Mouse (Mus musculus): Measurements from ENCODE around the gene Rtel1.

Gene Rtel1

DNA sequence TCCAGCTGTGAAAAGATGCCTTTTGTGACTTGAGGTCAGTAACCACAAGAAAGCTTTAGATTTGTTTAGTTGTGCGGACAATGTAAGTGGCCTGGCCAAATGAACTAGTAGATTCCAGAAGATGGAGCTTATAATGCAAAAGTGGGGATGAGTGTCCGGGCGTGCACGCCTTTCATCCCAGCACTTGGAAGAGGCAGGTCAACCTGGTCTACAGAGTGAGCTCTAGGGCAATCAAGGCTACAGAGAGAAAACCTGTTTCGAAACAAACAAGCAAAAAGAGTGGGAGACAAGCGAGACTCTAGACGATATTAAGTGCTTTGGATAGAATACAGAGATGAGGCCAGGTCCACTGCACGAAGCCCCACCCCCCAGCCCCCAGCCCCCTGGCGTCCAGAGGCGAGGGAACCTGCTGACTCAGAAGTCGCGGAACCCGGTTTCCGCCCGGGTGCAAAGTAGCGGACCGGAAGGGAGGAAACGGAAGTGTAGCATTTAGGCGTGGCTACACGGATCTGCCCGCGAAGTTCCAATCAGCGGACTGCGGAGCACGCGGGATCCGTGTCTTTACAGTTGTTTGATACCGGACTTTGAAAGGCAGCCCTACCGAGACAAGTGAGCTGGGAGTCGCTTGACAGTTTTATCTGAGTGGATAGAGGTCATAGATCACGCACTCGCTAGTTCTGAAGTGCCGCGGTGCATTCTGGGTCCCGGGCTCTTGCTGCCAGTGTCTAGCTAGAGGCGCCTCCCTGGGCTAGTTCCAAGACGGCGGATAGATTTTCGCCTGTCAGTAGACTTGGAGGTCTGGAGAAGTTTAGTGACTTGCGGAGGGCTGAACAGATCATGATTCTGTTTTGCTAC is at the start of gene Rtel1:
Gene Rtel1 (plus strand): TSS at position 492 of the 855 bp plus-strand sequence.
- DNase-seq (ENCODE audit: low read depth, low spot score): peak; percentile 90

DNA sequence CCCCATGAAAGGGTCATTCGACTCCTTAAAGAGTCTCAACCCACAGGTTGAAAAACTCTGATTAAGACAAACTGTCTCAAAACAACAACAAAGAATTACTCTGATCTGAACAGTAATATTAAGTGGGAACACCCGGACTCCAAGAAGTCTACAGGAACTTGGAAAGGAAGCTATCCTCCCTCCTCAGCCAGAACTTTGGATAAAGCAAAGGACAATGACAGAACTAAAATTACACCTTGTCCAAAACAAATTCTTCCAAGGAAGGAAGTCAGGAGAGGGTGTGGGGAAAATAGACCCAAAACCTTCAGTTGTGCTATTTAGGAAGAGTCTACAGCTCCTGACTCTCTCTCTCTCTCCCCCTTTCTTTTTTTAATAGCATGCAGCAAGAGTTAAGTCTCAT is 47.4 kb upstream of the Rtel1 start:
- DNase-seq (ENCODE audit: low read depth, low spot score): no peak

DNA sequence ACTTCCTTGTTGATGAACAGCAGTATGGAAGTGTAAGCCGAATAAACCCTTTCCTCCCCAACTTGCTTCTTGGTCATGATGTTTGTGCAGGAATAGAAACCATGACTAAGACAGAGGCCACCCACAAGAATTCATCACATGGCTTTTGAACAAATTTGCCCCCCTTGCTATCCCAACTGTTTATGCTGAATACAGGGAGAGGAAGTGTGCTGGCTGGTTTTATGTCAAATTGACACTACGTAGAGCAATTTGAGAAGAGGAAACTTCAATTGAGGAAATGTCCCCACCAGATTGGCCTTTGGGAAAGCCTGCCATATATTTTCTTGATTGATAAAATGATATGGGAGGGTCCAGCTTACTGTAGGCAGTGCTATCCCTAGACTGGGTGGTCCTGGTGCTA is 45.7 kb upstream of the Rtel1 start:
- no peak for DNase-seq (ENCODE audit: low read depth, low spot score)

DNA sequence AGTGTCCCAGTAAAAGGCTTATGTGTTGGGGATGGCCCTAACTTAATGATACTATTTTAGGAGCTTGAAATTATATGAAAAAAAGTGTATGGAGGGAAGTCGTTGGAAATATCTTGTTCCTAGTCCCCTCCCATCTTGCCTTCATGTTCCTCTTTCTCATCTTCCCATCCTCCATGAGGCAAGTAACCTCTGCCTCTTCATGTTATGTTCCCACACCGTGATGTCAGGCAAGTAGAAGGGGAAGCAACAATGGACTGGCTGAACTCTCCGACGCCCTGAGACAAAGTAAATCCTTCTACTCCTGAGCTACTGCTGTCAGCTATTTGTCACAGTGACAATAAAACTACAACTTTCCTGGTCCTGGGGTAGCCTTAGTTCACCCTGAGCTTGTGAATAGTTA is 44.9 kb upstream of the Rtel1 start:
- no peak for DNase-seq (ENCODE audit: low read depth, low spot score)

DNA sequence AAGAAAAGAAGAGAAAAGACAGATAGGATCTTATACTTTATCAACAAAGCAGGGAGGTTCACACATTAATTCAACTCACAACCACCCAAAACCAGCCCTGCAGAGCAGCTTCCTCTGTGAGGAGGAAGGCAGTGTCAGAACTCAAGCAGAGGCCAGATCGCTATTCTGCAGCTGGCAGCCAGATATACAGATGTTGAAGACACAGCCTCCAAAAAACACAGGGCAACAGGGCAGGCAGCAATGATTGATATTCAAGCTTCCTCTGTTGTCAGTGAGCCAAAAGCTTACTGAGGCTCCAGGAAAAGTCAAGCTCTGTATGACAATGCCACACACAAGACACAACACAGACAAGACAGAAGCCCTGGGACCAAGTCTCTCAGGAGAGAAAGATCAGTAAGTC is 42.8 kb upstream of the Rtel1 start:
- DNase-seq (ENCODE audit: low read depth, low spot score): no peak

DNA sequence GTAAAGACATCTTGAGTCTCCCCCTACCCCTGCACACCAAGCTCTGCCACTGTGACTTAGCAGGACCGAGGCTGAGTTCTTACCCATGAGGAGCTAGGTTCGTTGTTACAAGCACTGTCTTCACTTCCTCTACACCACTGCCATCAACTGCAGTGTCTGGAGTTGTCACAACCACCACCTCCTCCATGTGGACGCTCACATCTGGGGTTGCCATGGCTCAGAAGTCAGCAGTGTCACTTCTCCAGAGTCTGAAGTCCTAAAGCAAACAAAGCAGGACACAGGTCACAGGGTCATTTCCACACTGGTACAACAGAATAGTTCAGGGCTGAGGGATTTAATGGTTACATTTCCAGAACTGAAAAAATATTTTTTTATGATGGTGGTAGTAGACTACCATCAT is 41.7 kb upstream of the Rtel1 start:
- DNase-seq (ENCODE audit: low read depth, low spot score): no peak

DNA sequence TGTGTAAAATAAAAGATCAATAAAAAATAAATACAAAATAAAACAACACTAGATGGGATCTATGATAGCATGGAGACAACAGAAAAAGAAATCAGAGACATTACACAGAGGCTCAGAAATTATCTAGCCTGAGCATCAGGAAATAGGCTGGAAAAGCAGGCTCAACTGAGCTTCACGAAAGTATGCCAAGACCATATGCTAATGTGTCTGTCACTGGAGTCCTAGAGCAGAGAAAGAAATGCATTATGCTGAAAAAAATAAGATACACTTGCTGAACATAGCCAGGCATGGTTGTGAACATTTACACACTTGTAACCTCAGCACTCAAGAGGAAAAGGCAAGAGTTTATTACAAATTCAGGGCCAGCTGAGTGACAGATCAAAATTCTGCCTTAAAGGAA is 39.6 kb upstream of the Rtel1 start:
- DNase-seq (ENCODE audit: low read depth, low spot score): no peak

DNA sequence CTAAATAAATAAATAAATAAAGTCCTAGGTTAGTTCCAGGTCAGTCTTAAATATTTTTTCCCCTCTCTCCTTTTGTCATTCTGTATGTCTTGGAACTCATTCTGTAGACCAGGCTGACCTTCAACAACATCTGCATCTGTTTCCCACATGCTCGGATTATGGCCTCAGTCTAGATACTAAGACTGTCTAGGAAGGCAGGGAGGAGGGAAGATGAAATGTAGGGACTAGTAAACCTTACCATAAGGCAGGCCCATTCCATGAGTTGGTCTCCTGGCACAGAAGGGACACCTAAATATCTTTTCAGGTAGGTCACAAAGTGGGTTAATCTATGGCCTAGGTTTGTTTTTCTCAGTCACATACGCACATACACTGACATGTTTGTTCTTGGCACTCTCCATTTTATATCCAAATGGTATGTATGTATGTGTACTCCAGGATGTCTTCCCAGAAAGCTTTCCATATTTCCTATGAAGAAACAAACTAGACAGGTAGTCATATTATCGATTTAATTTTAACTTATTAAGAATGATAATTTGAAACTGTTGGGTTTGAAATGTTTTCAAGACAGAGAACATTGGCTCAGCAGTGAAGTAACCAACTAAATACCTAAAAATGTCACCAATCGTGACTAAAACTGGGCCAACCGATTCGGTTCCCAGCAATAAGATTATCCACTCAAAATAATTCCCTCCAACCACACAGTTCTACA is 32.8 kb upstream of the Rtel1 start:
- no peak for DNase-seq (ENCODE audit: low read depth, low spot score)

DNA sequence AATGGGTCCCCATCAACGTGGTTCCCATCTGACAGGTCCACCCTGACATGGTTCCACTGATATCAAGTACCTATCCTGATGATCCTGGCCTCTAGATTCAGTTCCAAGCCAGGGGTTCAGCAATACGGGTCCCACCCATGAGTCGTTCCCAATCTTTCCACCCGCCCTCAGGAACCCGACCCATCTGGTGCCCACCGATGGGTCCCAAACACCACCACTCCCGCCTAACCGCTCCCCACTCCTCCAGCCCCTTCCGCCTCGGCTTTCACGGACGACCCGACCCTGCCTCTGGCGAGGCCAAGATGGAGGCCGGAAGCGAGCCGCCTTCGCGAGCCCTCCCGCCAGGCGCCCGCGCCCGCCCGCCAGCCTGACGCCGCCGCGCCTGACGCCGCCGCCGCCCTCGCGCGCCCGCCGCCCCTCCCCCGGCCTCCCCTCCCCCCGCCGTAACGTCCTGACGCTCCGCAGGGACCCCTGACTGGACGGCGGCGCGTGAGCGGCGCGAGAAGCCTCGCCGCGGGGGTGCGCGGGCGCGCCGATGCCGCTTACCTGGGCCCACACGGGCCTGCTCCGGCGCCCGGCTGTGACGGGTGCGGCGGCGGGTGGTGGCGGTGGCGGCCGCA is 32.1 kb upstream of the Rtel1 start:
- DNase-seq (ENCODE audit: low read depth, low spot score): peak; percentile 70

DNA sequence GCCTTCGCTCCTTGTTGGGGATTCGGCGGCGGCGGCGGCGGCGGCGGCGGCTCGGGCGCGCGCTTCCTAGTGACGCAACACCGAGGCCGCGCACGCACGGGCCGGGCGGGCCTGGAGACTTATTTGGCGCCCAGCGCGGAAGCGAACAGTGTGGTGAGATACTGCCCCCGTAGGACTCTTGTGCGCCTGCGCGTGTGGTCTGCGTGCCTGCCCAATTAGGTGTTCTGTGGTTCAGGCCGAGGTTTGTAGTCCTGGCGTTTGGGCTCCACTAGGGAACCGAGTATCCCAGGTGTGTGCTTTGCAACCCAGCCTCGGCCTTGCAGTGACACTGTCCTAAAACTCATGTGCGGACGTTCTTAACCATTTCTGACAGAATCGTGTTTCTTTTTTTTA is 31.6 kb upstream of the Rtel1 start, which contains the start of gene Gmeb2:
Gene Gmeb2 (minus strand): TSS at position 78 of the 393 bp plus-strand sequence.
- DNase-seq (ENCODE audit: low read depth, low spot score): peak; percentile 98

DNA sequence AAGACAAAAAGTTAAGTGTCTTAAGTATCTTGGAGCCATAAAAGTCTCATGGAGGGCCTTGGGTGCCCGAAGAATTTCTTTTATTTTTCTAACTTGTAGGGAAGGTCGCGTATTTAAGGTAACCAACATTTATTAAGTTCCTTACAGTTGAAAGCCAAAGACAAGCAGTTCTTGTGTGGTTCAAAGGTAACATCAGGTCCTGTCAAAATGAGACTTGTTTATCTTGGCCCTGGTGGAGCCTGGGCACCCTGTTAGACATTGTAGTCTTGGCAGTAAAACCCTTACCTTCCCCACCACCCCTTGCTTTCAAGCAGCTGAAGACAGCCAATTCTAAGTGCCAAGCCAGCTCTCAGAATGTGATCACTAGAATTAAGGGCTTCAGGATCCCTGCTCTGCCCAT is 30.8 kb upstream of the Rtel1 start:
- no peak for DNase-seq (ENCODE audit: low read depth, low spot score)

DNA sequence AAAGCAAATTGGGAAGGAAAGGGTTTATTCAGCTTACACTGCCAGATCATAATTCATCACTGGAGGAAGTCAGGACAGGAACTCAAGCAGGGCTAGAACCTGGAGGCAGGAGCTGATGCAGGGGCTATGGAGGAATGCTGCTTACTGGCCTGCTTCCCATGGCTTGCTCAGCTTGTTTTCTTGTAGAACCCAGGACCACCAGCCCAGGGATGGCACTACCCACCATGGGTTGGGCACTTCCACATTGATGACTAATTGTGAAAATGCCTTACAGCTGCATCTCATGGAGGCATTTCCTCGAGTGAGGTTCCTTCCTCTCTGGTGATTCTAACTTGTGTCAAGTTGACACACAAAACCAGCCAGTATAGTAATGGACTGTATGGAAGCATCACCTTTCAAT is 28.6 kb upstream of the Rtel1 start:
- no peak for DNase-seq (ENCODE audit: low read depth, low spot score)

DNA sequence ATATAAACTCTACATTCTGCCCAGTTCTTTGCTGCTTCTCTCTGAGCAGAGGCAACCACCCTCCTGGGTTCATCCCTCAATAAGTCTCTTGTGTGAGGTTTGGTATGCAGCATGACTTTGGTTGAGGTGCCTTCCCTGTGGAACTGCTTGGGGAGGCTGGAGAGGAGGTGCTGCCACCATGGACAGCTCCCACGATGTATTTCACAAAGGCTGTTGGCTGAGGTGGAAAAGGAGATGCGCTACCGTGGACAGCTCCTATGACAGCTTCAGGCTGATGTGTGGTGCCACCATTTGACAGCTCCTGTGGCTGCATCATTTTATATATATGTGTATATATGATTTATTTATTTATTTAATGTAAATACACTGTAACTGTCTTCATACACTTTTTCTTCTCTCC is 17.5 kb upstream of the Rtel1 start:
- peak; percentile 51 for DNase-seq (ENCODE audit: low read depth, low spot score)

DNA sequence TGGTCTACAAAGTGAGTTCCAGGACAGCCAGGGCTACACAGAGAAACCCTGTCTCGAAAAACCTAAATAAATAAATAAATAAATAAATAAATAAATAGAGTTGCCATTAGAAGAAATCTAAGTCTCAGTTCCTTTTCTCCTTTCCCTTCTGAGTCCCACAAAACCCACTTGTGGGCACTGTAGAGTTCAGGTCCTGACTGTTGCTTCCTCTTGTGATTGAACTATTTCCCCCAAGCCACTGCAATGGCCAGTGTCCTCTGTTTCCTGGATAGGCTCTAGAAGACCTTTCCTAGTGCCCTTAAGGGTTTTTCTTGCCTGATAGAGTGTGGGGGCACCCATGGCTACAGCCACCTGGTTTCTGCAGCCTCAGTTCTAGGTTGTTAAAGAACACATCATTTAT is 14.6 kb upstream of the Rtel1 start:
- no peak for DNase-seq (ENCODE audit: low read depth, low spot score)

DNA sequence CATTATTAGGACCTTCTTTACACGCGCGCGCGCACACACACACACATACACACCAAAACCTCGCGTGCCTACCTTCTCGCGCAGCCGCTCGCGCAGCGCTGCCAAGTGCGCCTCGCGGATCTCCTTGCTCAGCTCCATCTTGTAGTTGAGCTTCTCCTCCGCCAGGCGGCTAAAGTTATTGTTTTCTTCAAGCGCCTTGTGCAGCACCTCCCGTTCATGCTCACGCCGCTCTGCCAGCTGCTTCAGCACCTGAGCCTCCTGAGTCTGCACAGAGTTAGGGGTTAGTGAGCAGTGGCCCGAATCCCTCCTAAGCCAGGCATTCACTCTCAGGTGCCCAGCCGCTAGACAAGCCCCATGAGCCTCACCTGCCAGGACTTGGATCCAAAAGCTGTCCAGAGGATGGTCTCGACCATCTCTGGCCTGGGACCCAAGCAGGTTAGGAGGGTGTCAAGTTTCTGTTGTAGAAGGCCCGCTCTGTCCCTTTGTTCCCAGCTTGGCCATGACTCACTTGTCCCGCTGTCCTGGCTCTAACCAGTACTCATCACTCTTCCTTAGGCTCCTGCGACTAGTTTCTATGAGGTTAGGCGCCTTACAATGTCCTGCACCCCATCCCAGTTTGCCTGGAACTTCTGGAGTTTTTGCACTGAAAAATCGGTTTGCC is 12.3 kb upstream of the Rtel1 start:
- DNase-seq (ENCODE audit: low read depth, low spot score): peak; percentile 63

DNA sequence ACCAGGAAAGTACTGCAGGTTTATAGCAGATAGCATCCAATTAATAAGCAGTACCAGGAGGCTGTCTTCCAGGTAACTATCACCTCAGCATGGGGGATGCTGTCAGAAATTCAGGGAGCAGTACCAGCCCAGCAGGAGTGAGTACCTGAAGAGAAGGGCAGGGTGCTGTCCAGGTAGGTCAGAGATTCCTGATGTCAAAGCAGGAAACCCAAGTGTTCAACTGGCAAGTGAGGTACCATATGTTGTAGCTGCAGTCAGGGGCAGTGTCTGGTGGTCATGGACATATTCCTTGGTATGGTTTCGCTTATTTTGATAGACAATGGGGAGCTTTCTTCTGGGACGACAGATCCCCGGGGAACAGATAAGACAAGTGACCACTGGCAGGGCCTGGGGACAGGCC is 7.1 kb upstream of the Rtel1 start:
- DNase-seq (ENCODE audit: low read depth, low spot score): no peak

DNA sequence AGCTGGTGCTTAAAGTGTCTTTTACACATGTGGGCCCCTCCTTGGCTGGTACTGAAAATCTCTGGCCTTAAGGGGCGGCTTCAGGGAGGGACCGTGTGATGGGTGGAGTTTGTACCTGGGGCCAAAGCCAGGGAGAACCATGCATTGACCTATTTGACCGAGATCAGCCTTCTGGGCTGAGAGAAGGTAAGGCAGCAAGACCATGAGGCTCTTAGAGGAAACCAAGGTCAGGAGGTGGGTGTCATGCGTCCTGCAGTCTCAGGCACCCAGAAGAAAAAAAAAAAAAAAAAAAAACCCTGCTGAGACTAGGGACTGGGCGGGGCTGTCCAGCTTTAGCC is 6.6 kb upstream of the Rtel1 start:
- DNase-seq (ENCODE audit: low read depth, low spot score): no peak

DNA sequence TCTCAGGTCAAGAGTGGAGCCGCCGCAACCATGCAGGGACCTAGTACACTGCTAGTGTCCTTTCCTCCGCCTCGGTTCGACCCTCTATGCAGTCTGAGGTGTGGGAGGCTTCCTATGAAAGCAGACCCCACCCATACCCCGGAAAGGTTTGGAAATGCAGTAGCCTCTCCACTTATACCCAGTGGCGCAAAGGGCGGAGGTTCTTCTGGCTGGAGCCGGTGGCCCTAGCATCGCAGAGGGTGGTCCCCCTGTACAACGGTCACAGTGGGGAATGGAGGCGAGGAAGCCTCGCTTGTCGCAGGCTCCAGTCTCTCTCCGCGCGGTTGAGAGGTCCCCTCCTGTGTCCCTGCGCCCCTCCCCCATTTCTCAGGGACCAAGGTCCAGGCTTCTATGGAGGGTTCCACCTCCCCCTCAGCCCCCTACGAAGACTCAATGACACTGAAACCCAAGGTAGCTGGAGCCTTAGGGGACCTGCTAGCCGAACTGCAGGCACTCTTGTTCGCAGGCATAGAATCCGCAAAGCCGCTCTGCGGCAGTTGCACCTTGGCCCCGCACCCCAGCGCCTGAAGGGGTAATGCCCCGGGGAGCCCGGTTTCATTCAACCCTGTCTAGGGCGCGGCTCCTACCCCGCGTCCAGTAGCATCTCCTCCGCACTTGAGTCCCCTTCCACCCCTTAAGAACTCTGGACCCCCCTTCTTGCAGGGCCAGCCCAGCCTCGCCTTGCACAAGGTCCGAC is 6.0 kb upstream of the Rtel1 start:
- no peak for DNase-seq (ENCODE audit: low read depth, low spot score)

DNA sequence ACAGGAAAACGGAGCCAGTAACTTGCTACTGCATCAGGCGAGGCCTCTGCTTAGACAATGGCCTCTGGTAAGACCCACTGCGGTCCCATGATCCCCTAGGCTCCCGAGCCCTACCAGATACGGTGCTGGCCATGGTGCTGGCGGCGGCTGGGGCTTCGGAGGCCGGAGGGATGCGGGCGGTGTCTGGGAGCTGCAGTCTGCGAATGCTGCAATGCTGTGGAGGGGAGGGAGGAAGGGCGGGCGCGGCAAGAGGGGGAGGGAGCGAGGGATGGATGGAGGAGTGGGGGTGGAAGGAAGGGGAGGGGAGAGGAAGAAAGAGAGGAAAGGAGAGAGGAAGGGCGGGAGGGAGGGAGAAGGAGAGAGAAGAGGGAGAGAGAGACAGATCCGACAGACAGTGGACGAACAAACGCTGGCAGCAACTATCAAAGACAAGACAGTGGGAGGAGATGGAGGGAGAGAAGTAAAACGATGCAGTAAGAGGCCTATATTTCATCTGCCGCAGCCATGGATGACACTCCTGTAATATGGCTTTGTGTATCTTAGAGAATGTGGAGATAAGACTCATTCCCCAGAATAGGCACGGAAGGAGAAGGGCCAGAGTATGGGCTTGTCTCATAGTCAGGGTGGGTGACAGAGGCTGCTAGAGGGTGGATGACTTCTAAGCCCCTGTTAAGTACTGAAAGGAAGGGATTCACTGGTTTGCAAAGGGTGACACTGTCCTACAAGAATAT is 5.3 kb upstream of the Rtel1 start, which contains the start of gene Stmn3:
Gene Stmn3 (minus strand): TSS at position 421 of the 731 bp plus-strand sequence.
- peak; percentile 57 for DNase-seq (ENCODE audit: low read depth, low spot score)

DNA sequence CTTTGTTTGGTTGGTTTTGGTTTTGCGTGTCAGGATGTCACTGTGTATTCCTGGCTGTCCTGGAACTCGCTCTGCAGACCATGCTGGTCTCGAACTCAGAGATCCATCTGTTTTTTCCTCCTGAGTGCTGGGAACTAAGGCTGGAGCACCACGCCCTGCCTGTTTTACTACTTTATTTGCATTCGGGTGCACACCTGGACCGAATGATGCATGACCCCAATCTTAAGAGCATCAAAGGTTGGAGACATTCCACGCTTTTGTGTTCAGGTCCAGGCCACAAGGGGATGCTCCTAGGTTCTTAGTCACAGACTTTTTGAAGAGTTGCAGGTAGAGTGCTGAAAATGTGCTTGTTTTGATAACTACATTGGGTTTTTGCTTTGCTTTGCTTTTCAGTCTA is 562 bp downstream of the Rtel1 start:
- no peak for DNase-seq (ENCODE audit: low read depth, low spot score)

DNA sequence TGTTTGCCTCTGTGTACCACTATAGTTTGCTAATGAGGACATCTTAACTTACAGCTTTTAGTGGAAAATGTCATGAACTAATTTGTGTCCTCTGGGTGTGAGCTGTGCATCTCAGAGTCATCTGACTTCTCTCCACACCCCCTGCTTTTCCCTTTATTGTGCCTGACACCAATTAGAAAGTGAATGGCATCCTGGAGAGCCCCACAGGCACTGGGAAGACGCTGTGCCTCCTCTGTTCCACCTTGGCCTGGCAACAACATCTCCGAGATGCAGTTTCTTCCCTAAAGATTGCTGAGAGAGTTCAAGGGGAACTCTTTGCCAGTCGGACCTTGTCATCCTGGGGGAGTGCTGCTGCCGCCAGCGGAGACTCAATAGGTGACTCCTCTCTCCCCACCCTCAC is 2.6 kb downstream of the Rtel1 start:
- DNase-seq (ENCODE audit: low read depth, low spot score): no peak

Measured in forelimb bud, embryonic 11.5 days (tissue).